Mouse (Mus musculus) spleen, adult 2 months (tissue): Measurements from ENCODE around the gene Prkca. TPM values are rescaled to one million over a fixed set of nuclear protein-coding genes. Genes with fewer than 3 reads are reported as not detected.
"Not testable (repeated sequence)": the region's sequence is repeated elsewhere in the genome, so short reads cannot be mapped to it uniquely, and the experiment has no call there.

Experiments
- DNase-seq, 2 experiments: peaks; one replicate each; pipeline versions ENCODE4 v3.0.0 to v3.0.0-alpha.2; 2012 to 2021; ENCODE audit warnings: low spot score in 2 of 2, low read depth in 1 of 2
- H3K27ac ChIP-seq: fragments of 200-500 bp; 2 replicates; pipeline ENCODE4 v1.5.1; 2012; ENCODE audit warnings: low read length, inconsistent platforms; ENCODE audit not compliant: insufficient read depth
- H3K27me3 ChIP-seq: fragments of 200-500 bp; 2 replicates; pipeline ENCODE4 v1.6.1; 2012; ENCODE audit warnings: mild to moderate bottlenecking, moderate library complexity, low read length, inconsistent platforms; ENCODE audit not compliant: control insufficient read depth, insufficient read depth
- H3K36me3 ChIP-seq: fragments of 200-500 bp; 2 replicates; pipeline ENCODE4 v1.6.1; 2012; ENCODE audit warnings: mild to moderate bottlenecking, low read length, inconsistent platforms; ENCODE audit not compliant: control insufficient read depth, insufficient read depth
- H3K4me1 ChIP-seq: fragments of 200-500 bp; 2 replicates; pipeline ENCODE4 v1.6.1; 2011; ENCODE audit warnings: inconsistent platforms; ENCODE audit not compliant: control insufficient read depth, insufficient read depth, insufficient read length
- H3K4me3 ChIP-seq: fragments of 200-500 bp; 2 replicates; pipeline ENCODE4 v1.5.1; 2011; ENCODE audit warnings: mild to moderate bottlenecking, inconsistent platforms; ENCODE audit not compliant: insufficient read depth, insufficient read length; ENCODE audit errors: extremely low read depth
- CTCF ChIP-seq: fragments of 200-500 bp; IDR thresholded peaks from 2 replicates; pipeline ENCODE4 v1.5.1; 2011; ENCODE audit warnings: mild to moderate bottlenecking, inconsistent platforms; ENCODE audit not compliant: insufficient read depth, insufficient read length, insufficient replicate concordance; ENCODE audit errors: extremely low read depth
- POLR2A ChIP-seq: fragments of 200-500 bp; IDR thresholded peaks from 2 replicates; pipeline ENCODE4 v1.6.1; 2011; ENCODE audit warnings: low read depth, low read length, inconsistent platforms
- WGBS: fragments of 180-500 bp; shearing (Covaris S2); methylation state at CpG from one replicate; pipeline ENCODE4 v1.1.7; 2018; 5-methylcytosine and 5-hydroxymethylcytosine counted together
- polyA plus RNA-seq: library from polyadenylated mRNA; depleted of rRNA; stranded (reverse); fragments of >200 nt; gene quantifications from 2 replicates; pipeline ENCODE4 v1.2.3, GENCODE M21; 2012

The Prkca gene
- polyA plus RNA-seq, 1 experiment, result 8.4 TPM

- TF ChIP-seq CTCF, result no peak
- no peak for TF ChIP-seq POLR2A
- Histone ChIP-seq H3K36me3 (no peaks in the 10 kb centered on the region), H3K27me3 (no peaks in the 10 kb centered on the region), H3K4me3 (no peak overlapping the region), H3K4me1 (no peaks in the 10 kb centered on the region), H3K27ac (no peak overlapping the region)
- WGBS, result 81% methylated on average over 3 of the region's 3 CpGs
- no peak for DNase-seq
These were observed 252.5 kb downstream of the Prkca start for GRCm38 (mm10) chr11:108091238-108091637.

GRCm38 (mm10) chr11:108090706-108091105 is 253.0 kb downstream of the Prkca start:
- Histone ChIP-seq H3K27me3 (no peaks in the 10 kb centered on the region), H3K4me3 (no peak overlapping the region), H3K4me1 (no peaks in the 10 kb centered on the region), H3K36me3 (no peaks in the 10 kb centered on the region), H3K27ac (no peak overlapping the region)
- no peak for DNase-seq
- no peak for TF ChIP-seq CTCF
- TF ChIP-seq POLR2A, result no peak
- WGBS, result 84% methylated on average over 8 of the region's 8 CpGs

- DNase-seq, result no peak
- Histone ChIP-seq H3K4me1 (no peaks in the 10 kb centered on the region), H3K4me3 (no peak overlapping the region), H3K27ac (no peak overlapping the region), H3K27me3 (no peaks in the 10 kb centered on the region), H3K36me3 (no peaks in the 10 kb centered on the region)
- WGBS, result 72% methylated on average over 5 of the region's 5 CpGs
- no peak for TF ChIP-seq POLR2A
- no peak for TF ChIP-seq CTCF
These were observed 255.7 kb downstream of the Prkca start for GRCm38 (mm10) chr11:108088063-108088462.

- not testable (repeated sequence) for H3K27ac ChIP-seq, H3K27me3 ChIP-seq, DNase-seq, H3K4me1 ChIP-seq, H3K36me3 ChIP-seq, H3K4me3 ChIP-seq
- 81% methylated on average over 1 of the region's 1 CpGs for WGBS
These were observed 256.5 kb downstream of the Prkca start for GRCm38 (mm10) chr11:108087105-108087700.

- DNase-seq, result no peak
- Histone ChIP-seq H3K4me1 (no peaks in the 10 kb centered on the region), H3K27ac (no peak overlapping the region)
These were observed 261.1 kb downstream of the Prkca start for GRCm38 (mm10) chr11:108082673-108083072.

GRCm38 (mm10) chr11:108079946-108080650 is 263.6 kb downstream of the Prkca start:
- TF ChIP-seq CTCF (no peak), POLR2A (no peak)
- no peaks in the 10 kb centered on the region for H3K36me3 ChIP-seq
- DNase-seq, result no peak
- no peaks in the 10 kb centered on the region for H3K4me1 ChIP-seq
- 93% methylated on average over 5 of the region's 5 CpGs for WGBS
- H3K27ac ChIP-seq, result no peak overlapping the region
- no peaks in the 10 kb centered on the region for H3K27me3 ChIP-seq
- H3K4me3 ChIP-seq, result no peak overlapping the region

More at GRCm38 (mm10) chr11:108082673-108083072, 261.1 kb downstream of the Prkca start:
- Histone ChIP-seq H3K4me3 (no peak overlapping the region), H3K27me3 (no peaks in the 10 kb centered on the region), H3K36me3 (no peaks in the 10 kb centered on the region)
- TF ChIP-seq CTCF (no peak), POLR2A (no peak)

- no peaks in the 10 kb centered on the region for H3K4me1 ChIP-seq
- no peak for DNase-seq
- TF ChIP-seq POLR2A (no peak), CTCF (no peak)
- no peaks in the 10 kb centered on the region for H3K36me3 ChIP-seq
- no peaks in the 10 kb centered on the region for H3K27me3 ChIP-seq
- 87% methylated on average over 5 of the region's 5 CpGs for WGBS
- no peak overlapping the region for H3K27ac ChIP-seq
- no peak overlapping the region for H3K4me3 ChIP-seq
These were observed 264.3 kb downstream of the Prkca start for GRCm38 (mm10) chr11:108079454-108079853.
